Mouse (Mus musculus) limb, embryonic 14.5 days (tissue): Measurements from ENCODE around the gene Fam209. TPM values are rescaled to one million over a fixed set of nuclear protein-coding genes. Genes with fewer than 3 reads are reported as not detected.

ENCODE experiments used
- ATAC-seq: fragments of 200-750 bp; cut with Nextera tagmentation; 2 replicates; pipeline ENCODE4 v1.8.0; 2017; ENCODE audit warnings: low read depth, moderate number of reproducible peaks, moderate TSS enrichment; ENCODE audit not compliant: low FRiP score
- DNase-seq: peaks from one replicate; pipeline ENCODE4 v3.0.0-alpha.2; 2015; ENCODE audit warnings: low spot score
- H3K27ac ChIP-seq: fragments of 300-500 bp; sonication (generic); replicated peaks from 2 replicates; pipeline ENCODE4 v1.5.1; 2014; ENCODE audit warnings: low read depth, mild to moderate bottlenecking, low read length, moderate library complexity, mixed read lengths
- H3K27me3 ChIP-seq: fragments of 300-500 bp; sonication (generic); 2 replicates; pipeline ENCODE4 v1.6.1; 2014; ENCODE audit warnings: low read length, mixed read lengths; ENCODE audit not compliant: control insufficient read depth, insufficient read depth
- H3K36me3 ChIP-seq: fragments of 300-500 bp; sonication (generic); 2 replicates; pipeline ENCODE4 v1.6.1; 2014; ENCODE audit warnings: mild to moderate bottlenecking, low read length, moderate library complexity, mixed read lengths; ENCODE audit not compliant: control insufficient read depth, insufficient read depth
- H3K4me1 ChIP-seq: fragments of 300-500 bp; sonication (generic); 2 replicates; pipeline ENCODE4 v1.6.1; 2014; ENCODE audit warnings: antibody characterized with exemption, low read length, mixed read lengths; ENCODE audit not compliant: control insufficient read depth, insufficient read depth
- H3K4me2 ChIP-seq: fragments of 300-500 bp; sonication (generic); replicated peaks from 2 replicates; pipeline ENCODE4 v1.6.1; 2014; ENCODE audit warnings: low read depth, mild to moderate bottlenecking, low read length, moderate library complexity; ENCODE audit not compliant: severe bottlenecking
- H3K4me3 ChIP-seq: fragments of 300-500 bp; sonication (generic); replicated peaks from 2 replicates; pipeline ENCODE4 v1.5.1; 2014; ENCODE audit warnings: low read length
- H3K9ac ChIP-seq: fragments of 300-500 bp; sonication (generic); 2 replicates; pipeline ENCODE4 v1.6.1; 2014; ENCODE audit warnings: mild to moderate bottlenecking, low read depth, low read length, moderate library complexity; ENCODE audit not compliant: severe bottlenecking
- H3K9me3 ChIP-seq: fragments of 300-500 bp; sonication (generic); 2 replicates; pipeline ENCODE4 v1.6.1; 2016; ENCODE audit warnings: low read length; ENCODE audit not compliant: control insufficient read depth
- POLR2A ChIP-seq: fragments of 200-500 bp; IDR thresholded peaks from 2 replicates; pipeline ENCODE4 v1.8.0; 2012; ENCODE audit warnings: inconsistent platforms, mild to moderate bottlenecking, moderate library complexity, borderline replicate concordance; ENCODE audit not compliant: insufficient read depth, insufficient read length; ENCODE audit errors: extremely low read depth
- WGBS: fragments of 180-500 bp; shearing (Covaris S2); extraction: QIAGEN DNeasy Blood & Tissue Kit; methylation state at CpG from one replicate; pipeline ENCODE4 v1.1.7; 2014; 5-methylcytosine and 5-hydroxymethylcytosine counted together
- polyA plus RNA-seq, 2 experiments: library from polyadenylated mRNA; depleted of rRNA in 1 of 2; stranded (reverse) in 1 of 2; unstranded in 1 of 2; fragments of >200 nt; fragmentation: Nextera tagmentation in 1 of 2; extraction: Ambion mirVana in 1 of 2; gene quantifications; 2 replicates each; pipeline versions ENCODE4 v1.2.1 to v1.2.3; 2012 to 2014

The Fam209 gene
- polyA plus RNA-seq, 2 experiments, result 0.16 to 0.66 TPM

DNA sequence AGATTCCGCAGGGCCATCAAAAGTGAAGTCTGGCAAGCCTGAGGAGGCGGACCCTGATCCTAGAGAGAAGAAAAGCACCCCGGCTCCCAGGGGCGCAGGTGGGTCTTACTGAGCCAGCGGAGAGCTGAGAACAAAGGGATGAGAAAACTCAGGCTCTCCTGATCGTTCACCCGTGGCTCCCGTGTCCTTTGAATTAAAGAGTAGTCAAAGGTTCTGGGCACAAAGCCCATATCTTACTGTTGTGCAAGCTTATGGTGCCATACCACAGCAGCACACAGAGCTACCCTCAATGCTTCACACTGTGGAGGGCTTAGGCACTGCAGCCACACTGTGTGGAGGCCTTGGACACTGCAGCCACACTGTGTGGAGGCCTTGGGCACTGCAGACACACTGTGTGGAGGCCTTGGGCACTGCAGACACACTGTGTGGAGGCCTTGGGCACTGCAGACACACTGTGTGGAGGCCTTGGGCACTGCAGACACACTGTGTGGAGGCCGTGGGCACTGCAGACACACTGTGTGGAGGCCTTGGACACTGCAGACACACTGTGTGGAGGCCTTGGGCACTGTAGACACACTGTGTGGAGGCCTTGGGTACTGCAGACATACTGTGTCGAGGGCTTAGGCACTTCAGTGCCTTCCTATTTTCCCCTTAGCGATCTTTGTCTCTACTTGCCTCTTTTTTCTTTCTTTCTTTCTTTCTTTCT, 5.7 kb upstream of the Fam209 start:
- no peaks in the 10 kb centered on the region for H3K27me3 ChIP-seq

DNA sequence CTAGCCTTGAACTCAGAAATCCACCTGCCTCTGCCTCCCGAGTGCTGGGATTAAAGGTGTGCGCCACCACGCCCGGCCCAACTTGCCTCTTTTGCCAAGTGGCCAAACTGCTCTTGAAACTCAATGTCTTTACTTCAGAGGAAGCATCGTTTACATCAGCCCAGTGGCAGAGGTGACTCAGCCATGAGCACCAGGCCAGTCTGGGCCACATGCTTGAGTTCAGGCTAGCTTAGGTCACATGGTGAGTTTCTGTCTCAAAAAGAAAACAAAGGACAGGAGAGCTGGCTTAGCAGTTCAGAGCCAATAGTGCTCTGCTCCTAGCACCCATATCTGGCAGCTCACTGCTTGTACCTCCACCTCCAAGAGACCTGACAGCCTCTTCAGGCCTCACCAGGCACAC, 5.1 kb upstream of the Fam209 start:
- DNase-seq (no peak), ATAC-seq (no peak)
- Histone ChIP-seq H3K27ac (no peak overlapping the region), H3K4me1 (no peaks in the 10 kb centered on the region), H3K9me3 (no peaks in the 10 kb centered on the region), H3K4me3 (no peak overlapping the region), H3K9ac (no peak overlapping the region), H3K27me3 (no peaks in the 10 kb centered on the region), H3K4me2 (no peak overlapping the region), H3K36me3 (peaks cover 77% of the 10 kb centered on the region)
- no peak for TF ChIP-seq POLR2A
- 93% methylated on average over 5 of the region's 5 CpGs for WGBS

More for the DNA sequence above, 5.7 kb upstream of the Fam209 start:
- H3K9me3 ChIP-seq, result no peaks in the 10 kb centered on the region
- 92% methylated on average over 11 of the region's 11 CpGs for WGBS
- no peak overlapping the region for H3K4me3 ChIP-seq
- no peaks in the 10 kb centered on the region for H3K4me1 ChIP-seq
- no peak overlapping the region for H3K9ac ChIP-seq
- no peak overlapping the region for H3K4me2 ChIP-seq
- DNase-seq, result no peak
- peaks cover 78% of the 10 kb centered on the region for H3K36me3 ChIP-seq
- H3K27ac ChIP-seq, result no peak overlapping the region
- ATAC-seq, result no peak
- no peak for TF ChIP-seq POLR2A

DNA sequence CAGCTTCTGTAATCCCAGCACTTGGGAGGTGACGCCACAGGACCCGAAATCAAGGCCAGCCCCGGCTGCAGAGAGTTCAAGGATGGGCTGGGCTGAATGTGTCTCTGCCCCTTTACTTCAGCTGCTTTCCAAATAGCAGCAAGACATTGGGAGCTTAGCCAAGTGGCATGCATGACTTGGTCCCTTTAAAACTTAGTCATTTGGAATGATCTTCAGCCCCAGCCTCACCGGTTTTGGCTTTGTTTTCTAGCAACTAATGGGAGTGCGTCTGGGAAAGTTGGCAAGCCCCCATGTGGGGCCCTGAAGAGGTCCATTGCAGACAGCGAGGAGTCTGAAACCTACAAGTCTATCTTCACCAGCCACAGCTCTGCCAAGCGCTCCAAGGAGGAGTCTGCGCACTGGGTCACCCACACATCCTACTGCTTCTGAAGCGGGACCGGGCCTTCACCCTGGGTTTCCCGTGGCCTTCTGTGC, 3.9 kb upstream of the Fam209 start:
- Histone ChIP-seq H3K4me2 (no peak overlapping the region), H3K4me3 (no peak overlapping the region), H3K9ac (no peak overlapping the region), H3K36me3 (peaks cover 66% of the 10 kb centered on the region), H3K9me3 (no peaks in the 10 kb centered on the region), H3K27ac (no peak overlapping the region), H3K4me1 (peaks cover 2% of the 10 kb centered on the region; the same call in 1 of the 2 replicates), H3K27me3 (no peaks in the 10 kb centered on the region)
- WGBS, result 87% methylated on average over 11 of the region's 11 CpGs
- DNase-seq (peak; percentile 30), ATAC-seq (no peak)
- TF ChIP-seq POLR2A, result no peak

DNA sequence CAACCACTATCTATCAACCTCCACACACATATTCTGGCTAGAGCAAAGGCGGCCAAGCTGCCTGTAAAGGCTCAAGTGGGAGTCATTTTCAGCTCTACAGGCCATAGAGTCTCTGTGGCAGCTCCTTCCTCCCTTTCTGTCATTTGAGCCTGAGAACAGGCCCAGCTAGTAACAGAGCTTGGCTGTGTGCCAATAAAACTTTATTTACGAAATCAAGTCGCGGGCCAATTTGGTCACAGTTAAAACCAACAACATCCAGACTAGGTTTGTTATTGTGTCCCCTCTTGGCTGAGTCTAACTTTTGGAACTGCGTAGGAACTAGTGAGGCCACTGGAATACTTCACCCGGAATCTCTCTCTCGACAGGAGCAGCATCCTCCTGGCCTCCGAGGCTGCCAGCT, 1.3 kb downstream of the Fam209 start:
- WGBS, result 39% methylated on average over 8 of the region's 8 CpGs
- no peaks in the 10 kb centered on the region for H3K27me3 ChIP-seq
- H3K4me3 ChIP-seq, result no peak overlapping the region
- peaks cover 16% of the 10 kb centered on the region for H3K36me3 ChIP-seq
- ATAC-seq (0 out of 2 replicates have a peak, but pooled peaks have one; percentile 20), DNase-seq (peak; percentile 49)
- H3K9ac ChIP-seq, result no peak overlapping the region
- H3K9me3 ChIP-seq, result no peaks in the 10 kb centered on the region
- peaks cover 4% of the 10 kb centered on the region; the same call in 1 of the 2 replicates for H3K4me1 ChIP-seq
- no peak overlapping the region for H3K4me2 ChIP-seq
- no peak for TF ChIP-seq POLR2A
- H3K27ac ChIP-seq, result no peak overlapping the region; the same call in 1 of the 2 replicates

DNA sequence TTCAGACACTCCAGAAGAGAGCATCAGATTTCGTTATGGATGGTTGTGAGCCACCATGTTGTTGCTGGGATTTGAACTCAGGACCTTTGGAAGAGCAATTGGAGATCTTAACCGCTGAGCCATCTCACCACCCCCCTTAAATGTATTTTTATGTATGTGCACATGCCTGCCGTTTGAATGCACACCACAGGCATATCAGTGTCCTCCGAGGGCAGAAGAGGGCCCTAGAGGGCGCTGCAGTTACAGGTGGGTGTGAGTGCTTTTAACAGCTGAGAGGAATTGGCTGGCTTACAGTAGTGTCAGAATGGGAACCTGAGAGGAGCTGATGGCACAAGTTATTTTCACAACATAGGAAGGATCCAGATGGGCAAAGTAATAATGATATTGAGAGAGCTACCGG, 2.6 kb downstream of the Fam209 start:
- no peak for ATAC-seq
- Histone ChIP-seq H3K36me3 (peaks cover 2% of the 10 kb centered on the region; the same call in 1 of the 2 replicates), H3K9ac (no peak overlapping the region), H3K4me2 (no peak overlapping the region), H3K27ac (no peak overlapping the region), H3K4me3 (no peak overlapping the region), H3K9me3 (no peaks in the 10 kb centered on the region), H3K27me3 (no peaks in the 10 kb centered on the region), H3K4me1 (peaks cover 4% of the 10 kb centered on the region; the same call in 1 of the 2 replicates)
- TF ChIP-seq POLR2A, result no peak
- WGBS, result 34% methylated on average over 6 of the region's 6 CpGs
- no peak for DNase-seq
